Mouse (Mus musculus) MEL (cell line): ENCODE data around the gene Gm49721. TPM values are rescaled to one million over a fixed set of nuclear protein-coding genes. Genes with fewer than 3 reads are reported as not detected.
"Not testable (repeated sequence)": the region's sequence is repeated elsewhere in the genome, so short reads cannot be mapped to it uniquely, and the experiment has no call there.

Experiments used
- DNase-seq: peaks from one replicate; pipeline ENCODE4 v3.0.0; 2011; ENCODE audit warnings: low read depth, low spot score
- H3K27ac ChIP-seq: 2 replicates; pipeline ENCODE4 v1.5.1; 2012; ENCODE audit warnings: low read depth, mild to moderate bottlenecking, control low read depth, low read length, moderate library complexity; ENCODE audit not compliant: control insufficient read depth
- H3K27me3 ChIP-seq, 2 experiments: fragments of 150-350 bp in 1 of 2; sonication (generic) in 1 of 2; 2 replicates each; pipeline ENCODE4 v1.6.1; 2012; ENCODE audit warnings: low read length in 2 of 2, mild to moderate bottlenecking in 2 of 2, improper control_type of control experiment in 1 of 2, moderate library complexity in 1 of 2; ENCODE audit not compliant: insufficient read depth in 2 of 2, control insufficient read depth in 1 of 2
- H3K36me3 ChIP-seq, 2 experiments: 2 replicates each; pipeline ENCODE4 v1.6.1; 2012 to 2014; ENCODE audit warnings: low read length in 2 of 2, improper control_type of control experiment in 1 of 2, inconsistent platforms in 1 of 2, mild to moderate bottlenecking in 1 of 2; ENCODE audit not compliant: insufficient read depth in 2 of 2, control insufficient read depth in 1 of 2
- H3K4me1 ChIP-seq, 2 experiments: fragments of 150-350 bp in 1 of 2; sonication (generic) in 1 of 2; 2 replicates each; pipeline ENCODE4 v1.6.1; 2012; ENCODE audit warnings: low read length in 2 of 2, improper control_type of control experiment in 1 of 2, mild to moderate bottlenecking in 1 of 2; ENCODE audit not compliant: insufficient read depth in 2 of 2, control insufficient read depth in 1 of 2
- H3K4me3 ChIP-seq, 2 experiments: fragments of 150-350 bp in 1 of 2; sonication (generic) in 1 of 2; 2 replicates each; pipeline ENCODE4 v1.5.1; 2012; ENCODE audit warnings: low read depth in 2 of 2, low read length in 2 of 2, mild to moderate bottlenecking in 2 of 2, moderate library complexity in 2 of 2, control low read depth in 1 of 2, improper control_type of control experiment in 1 of 2; ENCODE audit not compliant: control insufficient read depth in 1 of 2, insufficient read depth in 1 of 2
- H3K79me2 ChIP-seq: 2 replicates; pipeline ENCODE4 v1.6.1; 2012; ENCODE audit warnings: mild to moderate bottlenecking, low read length, moderate library complexity; ENCODE audit not compliant: control insufficient read depth, poor library complexity, insufficient read depth
- H3K9ac ChIP-seq: 2 replicates; pipeline ENCODE4 v1.6.1; 2012; ENCODE audit warnings: low read depth, mild to moderate bottlenecking, control low read depth, low read length, moderate library complexity; ENCODE audit not compliant: control insufficient read depth, poor library complexity, severe bottlenecking
- H3K9me3 ChIP-seq: fragments of 150-350 bp; sonication (generic); replicated peaks from 2 replicates; pipeline ENCODE4 v1.6.1; 2012; ENCODE audit warnings: mild to moderate bottlenecking, low read length, improper control_type of control experiment, moderate library complexity; ENCODE audit not compliant: insufficient read depth
- polyA plus RNA-seq, 2 experiments: library from polyadenylated mRNA; stranded (reverse) in 1 of 2; unstranded in 1 of 2; fragments of >175 nt in 1 of 2; fragments of >200 nt in 1 of 2; gene quantifications; 2 replicates each; pipeline versions ENCODE4 v1.2.1 to v1.2.4; 2012; ENCODE audit warnings: low replicate concordance in 2 of 2, low read depth in 1 of 2; ENCODE audit not compliant: insufficient read length in 2 of 2, insufficient read depth in 1 of 2, missing spikeins in 1 of 2
- total RNA-seq: library from RNA; depleted of rRNA; stranded (reverse); fragments of 300-350 nt; gene quantifications from 2 replicates; pipeline ENCODE4 v1.2.3, GENCODE M21; 2012

The Gm49721 gene
- total and polyA plus RNA-seq, 3 experiments = not detected

DNA sequence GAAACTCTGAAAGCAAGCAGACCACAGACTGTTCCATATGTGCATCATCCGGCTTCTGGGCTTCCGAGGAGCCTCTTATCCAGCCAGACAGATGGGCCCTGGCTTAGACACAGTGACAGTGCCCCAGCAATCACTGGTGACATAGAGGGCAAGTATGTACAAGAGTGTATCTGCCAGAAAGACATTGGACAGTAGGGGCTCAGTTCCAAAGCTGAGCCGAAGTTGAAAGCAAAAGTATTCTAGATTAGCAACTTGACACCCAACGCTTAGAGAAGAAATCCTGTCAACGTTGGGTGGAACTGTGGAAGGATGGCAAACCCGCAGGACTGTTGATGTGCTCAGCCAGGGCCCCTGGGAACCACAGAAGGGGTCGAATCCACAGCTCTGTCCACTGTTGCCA lies 51.5 kb downstream of the Gm49721 start:
- not testable (repeated sequence) for H3K4me1 ChIP-seq, H3K36me3 ChIP-seq, H3K79me2 ChIP-seq, H3K27me3 ChIP-seq, DNase-seq, H3K9me3 ChIP-seq, H3K9ac ChIP-seq, H3K4me3 ChIP-seq, H3K27ac ChIP-seq

DNA sequence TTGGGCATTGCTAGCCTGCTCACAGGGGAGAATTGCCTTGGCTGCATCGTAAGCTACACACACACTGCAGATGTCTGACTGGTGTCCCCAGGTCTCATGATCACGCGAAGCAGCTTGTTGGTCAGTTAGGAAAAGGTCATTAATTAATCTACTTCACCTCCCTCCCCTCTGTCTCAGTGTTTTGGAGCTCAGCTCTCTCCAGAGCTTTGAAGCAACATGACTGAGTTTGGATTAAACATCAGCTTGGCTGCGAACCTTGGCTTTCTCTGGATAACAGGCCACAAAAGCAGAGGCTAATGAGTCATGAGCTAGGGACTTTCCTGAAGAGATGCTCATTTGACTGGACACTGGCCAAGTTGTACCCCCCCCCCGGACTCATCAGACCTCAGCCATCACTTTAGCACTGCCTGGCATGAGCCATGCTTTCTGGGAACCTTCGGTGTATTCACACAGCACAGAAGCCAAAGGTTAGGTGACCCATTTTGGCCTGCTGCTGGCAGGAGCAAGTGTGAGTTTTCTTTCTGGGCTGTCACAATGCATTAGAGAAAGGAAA lies 52.0 kb downstream of the Gm49721 start:
- H3K9ac ChIP-seq, H3K79me2 ChIP-seq, H3K4me1 ChIP-seq, H3K27ac ChIP-seq, H3K36me3 ChIP-seq, H3K27me3 ChIP-seq, H3K9me3 ChIP-seq, DNase-seq, H3K4me3 ChIP-seq: not testable (repeated sequence)

DNA sequence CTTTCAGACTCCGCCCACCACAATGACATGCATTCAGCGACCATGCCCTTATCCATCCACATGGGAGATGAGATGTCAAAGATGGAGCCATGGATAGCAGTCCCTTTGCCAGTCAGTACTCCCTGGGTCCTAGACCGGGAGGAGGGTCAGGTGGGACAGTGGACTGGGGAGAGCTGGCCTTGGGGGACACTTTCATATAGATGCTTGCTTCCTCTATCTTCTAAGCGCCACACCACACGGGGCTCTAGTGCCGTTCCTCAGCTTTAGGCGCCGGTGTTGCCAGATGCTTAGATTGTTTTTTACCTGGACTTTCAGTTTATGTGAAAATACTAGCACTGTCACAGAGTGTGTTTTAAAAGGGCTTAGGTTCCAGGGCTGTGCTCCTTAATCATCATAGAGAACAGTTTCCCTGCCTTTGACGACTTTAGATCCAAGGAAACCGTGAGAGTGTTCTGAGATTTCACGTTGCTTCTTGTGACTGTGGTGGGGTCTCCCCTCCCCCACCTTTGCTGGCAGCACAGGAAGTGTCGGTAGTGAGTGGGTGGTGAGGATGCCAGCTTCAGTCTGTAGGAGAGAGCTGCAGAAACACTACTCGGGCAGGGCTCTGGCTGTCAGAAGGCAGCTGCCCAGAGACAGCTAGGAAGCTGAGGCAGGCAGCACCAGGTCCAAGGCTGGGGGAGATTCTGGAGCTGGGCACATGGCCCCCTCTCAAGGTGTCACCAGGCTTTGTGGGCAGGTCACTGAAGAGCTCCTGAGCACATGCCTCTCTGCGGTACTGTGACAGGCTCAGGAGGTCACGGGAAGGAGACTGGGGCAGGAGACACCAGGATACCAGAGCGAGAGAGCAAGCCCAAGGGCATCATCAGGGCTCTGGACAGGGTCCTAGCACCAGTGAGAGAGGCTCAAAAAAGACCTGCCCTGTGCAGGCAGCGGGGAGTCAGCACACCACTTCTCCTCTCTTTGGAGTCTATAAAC lies 54.8 kb downstream of the Gm49721 start:
- DNase-seq, H3K4me3 ChIP-seq, H3K36me3 ChIP-seq, H3K4me1 ChIP-seq, H3K27ac ChIP-seq, H3K27me3 ChIP-seq, H3K9ac ChIP-seq, H3K79me2 ChIP-seq, H3K9me3 ChIP-seq: not testable (repeated sequence)

DNA sequence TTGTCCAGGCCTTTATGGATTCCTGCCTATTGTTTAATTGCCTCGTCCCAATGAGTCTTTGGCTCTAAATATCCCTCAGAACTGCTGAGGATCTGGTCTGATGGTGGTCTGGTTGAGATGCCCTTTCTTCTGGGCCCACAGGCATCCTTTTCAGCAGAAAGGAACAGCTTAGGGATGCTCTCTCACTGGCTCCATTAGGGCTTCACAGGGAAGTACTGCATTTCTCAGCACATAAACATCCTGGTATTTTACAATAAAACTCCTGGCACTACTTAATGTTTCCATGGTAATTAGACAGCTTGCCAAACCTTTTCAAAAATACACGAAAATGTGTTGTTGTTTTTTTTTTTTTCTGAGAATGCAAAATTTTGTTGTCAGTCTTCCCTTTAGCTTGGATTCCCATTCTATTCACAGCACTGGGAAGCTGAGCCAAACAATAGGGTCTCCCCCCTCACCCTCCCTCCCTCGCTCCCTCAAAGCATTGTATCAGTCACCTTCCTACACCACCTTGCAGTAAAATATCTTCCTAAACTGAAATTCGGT lies 90.4 kb downstream of the Gm49721 start:
- H3K9me3 ChIP-seq, H3K27me3 ChIP-seq, H3K27ac ChIP-seq, H3K4me3 ChIP-seq, H3K79me2 ChIP-seq, H3K4me1 ChIP-seq, DNase-seq, H3K9ac ChIP-seq, H3K36me3 ChIP-seq: not testable (repeated sequence)

DNA sequence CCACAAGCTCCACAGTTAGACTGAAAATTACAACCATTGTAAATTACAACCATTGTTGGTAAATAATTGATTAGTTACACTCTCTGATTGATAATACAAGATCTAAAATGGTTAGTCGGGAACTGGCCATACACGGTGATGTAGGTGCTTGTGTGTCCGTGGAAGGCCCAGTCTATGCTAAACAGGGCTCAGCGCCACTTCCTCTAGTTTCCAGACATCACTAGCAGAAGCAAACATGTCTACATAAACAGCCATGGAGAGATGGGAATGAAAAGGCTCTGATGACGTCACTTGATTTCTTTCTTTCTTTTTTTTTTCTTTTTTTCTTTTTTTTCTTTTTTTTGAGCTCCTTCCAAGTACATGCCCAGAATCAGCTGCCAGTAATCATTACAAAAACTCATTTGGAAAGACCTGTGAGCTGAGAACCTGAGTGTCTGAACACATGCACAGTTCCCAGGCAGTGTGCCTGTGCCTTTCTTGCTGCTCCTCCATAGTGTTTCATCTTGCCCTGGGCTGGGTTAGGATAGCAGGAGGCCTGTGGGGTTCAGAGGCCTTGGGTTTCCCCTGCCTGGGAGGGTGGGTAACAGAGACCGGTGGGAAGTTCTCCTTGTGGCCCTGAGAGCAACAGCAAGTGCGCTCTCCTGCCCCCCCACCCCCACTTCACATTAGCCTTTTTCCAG lies 91.0 kb downstream of the Gm49721 start:
- DNase-seq, H3K4me1 ChIP-seq, H3K9me3 ChIP-seq, H3K4me3 ChIP-seq, H3K36me3 ChIP-seq, H3K27ac ChIP-seq, H3K27me3 ChIP-seq, H3K9ac ChIP-seq, H3K79me2 ChIP-seq: not testable (repeated sequence)

DNA sequence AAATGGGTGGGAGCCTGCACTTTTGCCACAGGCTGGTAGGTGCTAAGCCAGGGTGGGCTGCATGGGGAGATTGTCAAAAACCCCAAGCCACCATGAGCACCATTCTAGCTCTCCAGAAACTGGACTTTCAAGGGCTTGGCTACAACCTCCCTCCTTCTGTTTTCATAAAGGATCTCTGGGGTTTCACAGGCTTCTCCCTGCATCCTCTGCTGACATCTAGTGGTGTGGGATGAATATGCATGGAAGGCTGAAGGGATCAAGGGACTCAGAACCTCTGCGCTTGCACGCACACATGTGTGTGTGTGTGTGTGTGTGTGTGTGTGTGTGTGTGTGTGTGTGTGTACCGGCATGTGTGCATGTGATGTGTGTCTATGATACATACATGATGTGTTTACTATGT lies 95.8 kb downstream of the Gm49721 start:
- H3K9ac ChIP-seq, H3K4me3 ChIP-seq, H3K27me3 ChIP-seq, H3K36me3 ChIP-seq, H3K9me3 ChIP-seq, H3K4me1 ChIP-seq, H3K27ac ChIP-seq, H3K79me2 ChIP-seq: not testable (repeated sequence)
- peak; percentile 6 for DNase-seq

DNA sequence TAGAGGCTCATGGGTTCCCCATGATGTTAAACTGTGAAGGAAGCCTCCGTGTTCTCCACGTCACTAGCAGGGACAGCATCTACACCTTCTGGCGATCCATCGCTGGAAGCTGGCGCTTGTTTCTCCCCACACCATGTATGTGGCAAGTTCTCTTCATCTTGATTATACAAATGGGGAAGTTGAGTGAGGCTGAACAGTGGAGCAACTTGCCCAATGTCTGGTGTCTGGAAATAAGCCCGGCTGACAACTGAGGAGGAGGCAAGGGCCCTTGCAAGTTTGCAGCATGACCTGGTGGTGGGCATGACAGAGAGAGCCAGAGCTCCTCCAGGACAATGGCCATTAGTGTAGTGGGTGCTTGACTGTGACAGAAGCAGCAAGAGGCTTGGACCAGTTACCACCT lies 96.8 kb downstream of the Gm49721 start:
- not testable (repeated sequence) for H3K9ac ChIP-seq, H3K36me3 ChIP-seq, H3K4me3 ChIP-seq, H3K27me3 ChIP-seq, H3K27ac ChIP-seq, H3K79me2 ChIP-seq, DNase-seq, H3K9me3 ChIP-seq, H3K4me1 ChIP-seq
